Mouse (Mus musculus) embryonic facial prominence, embryonic 15.5 days (tissue): ENCODE results near the gene Myh9. TPM values are rescaled to one million over a fixed set of nuclear protein-coding genes. Genes with fewer than 3 reads are reported as not detected.

Experiments
- ATAC-seq: fragments of 200-750 bp; cut with Nextera tagmentation; 2 replicates; pipeline ENCODE4 v1.8.0; 2017; ENCODE audit warnings: low read depth, moderate TSS enrichment; ENCODE audit not compliant: insufficient number of reproducible peaks, low FRiP score, low TSS enrichment
- H3K27ac ChIP-seq: fragments of 300-500 bp; sonication (generic); replicated peaks from 2 replicates; pipeline ENCODE4 v1.5.1; 2015; ENCODE audit warnings: mild to moderate bottlenecking, inconsistent platforms
- H3K27me3 ChIP-seq: fragments of 300-500 bp; sonication (generic); 2 replicates; pipeline ENCODE4 v1.6.1; 2015; ENCODE audit warnings: inconsistent platforms
- H3K36me3 ChIP-seq: fragments of 300-500 bp; sonication (generic); 2 replicates; pipeline ENCODE4 v1.6.1; 2015; ENCODE audit warnings: mild to moderate bottlenecking, inconsistent platforms
- H3K4me1 ChIP-seq: fragments of 300-500 bp; sonication (generic); 2 replicates; pipeline ENCODE4 v1.6.1; 2015; ENCODE audit warnings: inconsistent platforms
- H3K4me2 ChIP-seq: fragments of 300-500 bp; sonication (generic); replicated peaks from 2 replicates; pipeline ENCODE4 v1.6.1; 2015; ENCODE audit warnings: mild to moderate bottlenecking, inconsistent platforms
- H3K4me3 ChIP-seq: fragments of 300-500 bp; sonication (generic); replicated peaks from 2 replicates; pipeline ENCODE4 v1.5.1; 2015; ENCODE audit warnings: mild to moderate bottlenecking, inconsistent platforms
- H3K9ac ChIP-seq: fragments of 300-500 bp; sonication (generic); 2 replicates; pipeline ENCODE4 v1.6.1; 2015; ENCODE audit warnings: inconsistent platforms
- H3K9me3 ChIP-seq: fragments of 300-500 bp; sonication (generic); replicated peaks from 2 replicates; pipeline ENCODE4 v1.6.1; 2016; ENCODE audit warnings: inconsistent platforms
- whole genome bisulfite sequencing: fragments of 180-500 bp; shearing (Covaris S2); methylation state at CpG from one replicate; pipeline ENCODE4 v1.1.7; 2015; 5-methylcytosine and 5-hydroxymethylcytosine counted together
- polyA plus RNA-seq: library from polyadenylated mRNA; unstranded; fragments of >200 nt; fragmentation: Nextera tagmentation; extraction: Ambion mirVana; gene quantifications from 2 replicates; pipeline ENCODE4 v1.2.1, GENCODE M21; 2015

Myh9 gene
- polyA plus RNA-seq, 1 experiment from 2014 or later: 41.1 TPM

- WGBS: 57% methylated on average over 9 of the region's 9 CpGs
- Histone ChIP-seq H3K9me3 (no peaks in the 10 kb centered on the region), H3K27ac (peak overlapping the region; percentile 63), H3K27me3 (no peaks in the 10 kb centered on the region), H3K36me3 (peaks cover 59% of the 10 kb centered on the region), H3K4me3 (no peak overlapping the region), H3K4me1 (peaks cover 55% of the 10 kb centered on the region), H3K9ac (no peak overlapping the region), H3K4me2 (no peak overlapping the region)
- no peak for ATAC-seq
Measured at GRCm38 (mm10) chr15:77804949-77805348, 37.0 kb downstream of the Myh9 start.

GRCm38 (mm10) chr15:77804460-77804859 lies 37.5 kb downstream of the Myh9 start:
- Histone ChIP-seq H3K27ac (peak overlapping the region; percentile 63), H3K4me3 (no peak overlapping the region), H3K9me3 (no peaks in the 10 kb centered on the region), H3K36me3 (peaks cover 59% of the 10 kb centered on the region), H3K9ac (no peak overlapping the region), H3K4me1 (peaks cover 60% of the 10 kb centered on the region), H3K27me3 (no peaks in the 10 kb centered on the region), H3K4me2 (no peak overlapping the region)
- ATAC-seq: no peak
- WGBS: 67% methylated on average over 6 of the region's 6 CpGs

GRCm38 (mm10) chr15:77803747-77804146 lies 38.2 kb downstream of the Myh9 start:
- Histone ChIP-seq H3K4me2 (no peak overlapping the region), H3K4me3 (no peak overlapping the region), H3K9me3 (no peaks in the 10 kb centered on the region), H3K27me3 (no peaks in the 10 kb centered on the region), H3K9ac (no peak overlapping the region), H3K4me1 (peaks cover 67% of the 10 kb centered on the region), H3K36me3 (peaks cover 55% of the 10 kb centered on the region), H3K27ac (peak overlapping the region; percentile 63)
- 31% methylated on average over 3 of the region's 3 CpGs for WGBS
- 0 out of 2 replicates have a peak, but pooled peaks have one; percentile 34 for ATAC-seq

GRCm38 (mm10) chr15:77802992-77803391 lies 39.0 kb downstream of the Myh9 start:
- 78% methylated on average over 4 of the region's 4 CpGs for WGBS

GRCm38 (mm10) chr15:77801188-77801587 lies 40.8 kb downstream of the Myh9 start:
- Histone ChIP-seq H3K36me3 (peaks cover 39% of the 10 kb centered on the region), H3K27me3 (no peaks in the 10 kb centered on the region), H3K4me3 (no peak overlapping the region), H3K27ac (peak overlapping the region; percentile 95), H3K4me1 (peaks cover 74% of the 10 kb centered on the region), H3K4me2 (no peak overlapping the region), H3K9ac (no peak overlapping the region), H3K9me3 (no peaks in the 10 kb centered on the region)
- WGBS: 63% methylated on average over 4 of the region's 4 CpGs
- no peak for ATAC-seq

More at GRCm38 (mm10) chr15:77802992-77803391, 39.0 kb downstream of the Myh9 start:
- H3K4me3 ChIP-seq: no peak overlapping the region
- no peak overlapping the region for H3K9ac ChIP-seq
- H3K4me2 ChIP-seq: no peak overlapping the region
- H3K27me3 ChIP-seq: no peaks in the 10 kb centered on the region
- H3K27ac ChIP-seq: peak overlapping the region; percentile 63; the same call in 1 of the 2 replicates
- no peak for ATAC-seq
- H3K36me3 ChIP-seq: peaks cover 50% of the 10 kb centered on the region
- peaks cover 75% of the 10 kb centered on the region for H3K4me1 ChIP-seq
- no peaks in the 10 kb centered on the region for H3K9me3 ChIP-seq

GRCm38 (mm10) chr15:77800511-77800910 lies 41.5 kb downstream of the Myh9 start:
- Histone ChIP-seq H3K4me3 (no peak overlapping the region), H3K9ac (no peak overlapping the region), H3K27me3 (no peaks in the 10 kb centered on the region), H3K27ac (peak overlapping the region; percentile 95), H3K4me1 (peaks cover 68% of the 10 kb centered on the region), H3K36me3 (peaks cover 45% of the 10 kb centered on the region), H3K9me3 (no peaks in the 10 kb centered on the region), H3K4me2 (no peak overlapping the region)
- no peak for ATAC-seq

GRCm38 (mm10) chr15:77799491-77800474 lies 42.2 kb downstream of the Myh9 start:
- Histone ChIP-seq H3K4me1 (peaks cover 60% of the 10 kb centered on the region), H3K27ac (peak overlapping the region; percentile 95), H3K9ac (no peak overlapping the region), H3K36me3 (peaks cover 52% of the 10 kb centered on the region), H3K4me3 (no peak overlapping the region), H3K4me2 (no peak overlapping the region), H3K9me3 (no peaks in the 10 kb centered on the region), H3K27me3 (no peaks in the 10 kb centered on the region)
- ATAC-seq: no peak
- WGBS: 80% methylated on average over 8 of the region's 8 CpGs

GRCm38 (mm10) chr15:77798664-77799490 lies 43.1 kb downstream of the Myh9 start:
- WGBS: 10% methylated on average over 14 of the region's 14 CpGs
- H3K27me3 ChIP-seq: no peaks in the 10 kb centered on the region
- H3K36me3 ChIP-seq: peaks cover 53% of the 10 kb centered on the region
- H3K9ac ChIP-seq: no peak overlapping the region
- H3K9me3 ChIP-seq: no peaks in the 10 kb centered on the region
- H3K27ac ChIP-seq: peak overlapping the region; percentile 95
- peak overlapping the region; percentile 29 for H3K4me2 ChIP-seq
- no peak overlapping the region for H3K4me3 ChIP-seq
- peaks cover 52% of the 10 kb centered on the region for H3K4me1 ChIP-seq
- peak; percentile 83 for ATAC-seq

- Histone ChIP-seq H3K36me3 (peaks cover 51% of the 10 kb centered on the region), H3K9ac (no peak overlapping the region), H3K9me3 (no peaks in the 10 kb centered on the region), H3K4me3 (no peak overlapping the region), H3K4me1 (peaks cover 42% of the 10 kb centered on the region), H3K27ac (peak overlapping the region; percentile 95), H3K27me3 (no peaks in the 10 kb centered on the region), H3K4me2 (peak overlapping the region; percentile 29)
- 63% methylated on average over 14 of the region's 14 CpGs for WGBS
- no peak for ATAC-seq
Measured at GRCm38 (mm10) chr15:77797609-77798411, 44.2 kb downstream of the Myh9 start.

- H3K9ac ChIP-seq: no peak overlapping the region
- peaks cover 51% of the 10 kb centered on the region for H3K36me3 ChIP-seq
- 93% methylated on average over 26 of the region's 26 CpGs for WGBS
- H3K4me2 ChIP-seq: no peak overlapping the region
- H3K27ac ChIP-seq: no peak overlapping the region
- H3K9me3 ChIP-seq: no peaks in the 10 kb centered on the region
- no peak overlapping the region for H3K4me3 ChIP-seq
- ATAC-seq: no peak
- H3K27me3 ChIP-seq: no peaks in the 10 kb centered on the region
- peaks cover 42% of the 10 kb centered on the region for H3K4me1 ChIP-seq
Measured at GRCm38 (mm10) chr15:77796409-77797035, 45.5 kb downstream of the Myh9 start.
